Mouse (Mus musculus): ENCODE measurements around the gene Asb2.

The Asb2 gene

DNA sequence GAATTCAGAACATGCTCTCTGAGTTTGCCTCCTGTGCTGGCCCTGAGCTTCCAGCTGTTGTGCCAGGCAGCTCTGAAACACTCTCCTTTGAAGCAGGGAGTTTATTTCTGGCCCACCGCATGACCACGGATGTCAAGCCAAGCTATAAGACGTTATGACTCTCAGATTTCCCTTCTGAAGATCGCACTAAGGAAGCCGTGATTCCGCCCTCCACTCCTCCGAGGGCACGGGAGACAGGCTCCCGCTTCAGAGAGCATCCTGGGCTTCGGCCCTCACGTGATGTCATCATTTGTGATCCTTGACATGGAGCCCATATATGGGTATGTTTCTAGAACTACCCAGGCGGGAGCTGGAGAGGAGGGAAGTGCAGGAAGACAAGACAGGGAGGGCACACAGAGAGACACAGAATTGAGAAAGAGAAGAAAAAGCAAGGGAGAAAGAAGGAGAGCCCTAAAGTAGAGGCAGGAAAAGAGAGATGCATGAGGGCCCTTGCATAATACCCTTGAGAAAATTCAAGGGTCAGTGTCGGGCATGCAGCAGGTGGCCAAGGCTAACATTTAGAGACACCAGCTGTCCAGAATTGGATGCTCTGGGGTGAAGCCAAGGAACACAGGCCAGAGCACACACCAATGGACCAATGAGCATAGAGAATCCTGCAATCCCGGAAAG, at the start of gene Asb2:
Gene Asb2 (minus strand): TSS at position 256 of the 669 bp plus-strand sequence.
- no peak for DNase-seq (ENCODE audit: low spot score)

GRCm38 (mm10) chr12:103404131-103404530, 48.3 kb upstream of the Asb2 start:
- DNase-seq (ENCODE audit: low spot score) = no peak

DNA sequence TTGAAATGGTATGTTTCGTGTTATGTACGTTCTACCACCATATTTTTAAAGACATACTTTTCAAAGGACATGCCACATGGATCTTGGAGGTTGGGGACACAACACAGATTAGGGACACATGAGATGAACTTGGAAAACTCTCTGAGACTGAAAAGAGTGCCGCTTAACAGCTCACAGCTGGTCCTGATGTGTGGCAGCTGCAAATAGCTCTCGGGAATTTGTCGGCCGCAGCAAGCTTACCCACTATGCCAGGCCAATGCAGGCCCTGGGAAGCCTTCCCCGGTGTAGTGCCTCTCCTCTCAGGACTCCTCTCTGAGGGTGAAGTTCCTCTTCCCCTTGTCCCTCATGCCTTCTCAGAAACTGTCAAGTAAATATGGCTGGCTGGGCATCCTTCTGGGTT, 41.0 kb upstream of the Asb2 start:
- DNase-seq (ENCODE audit: low spot score) = peak; percentile 47

GRCm38 (mm10) chr12:103395486-103396275, 39.9 kb upstream of the Asb2 start:
- no peak for DNase-seq (ENCODE audit: low spot score)

DNA sequence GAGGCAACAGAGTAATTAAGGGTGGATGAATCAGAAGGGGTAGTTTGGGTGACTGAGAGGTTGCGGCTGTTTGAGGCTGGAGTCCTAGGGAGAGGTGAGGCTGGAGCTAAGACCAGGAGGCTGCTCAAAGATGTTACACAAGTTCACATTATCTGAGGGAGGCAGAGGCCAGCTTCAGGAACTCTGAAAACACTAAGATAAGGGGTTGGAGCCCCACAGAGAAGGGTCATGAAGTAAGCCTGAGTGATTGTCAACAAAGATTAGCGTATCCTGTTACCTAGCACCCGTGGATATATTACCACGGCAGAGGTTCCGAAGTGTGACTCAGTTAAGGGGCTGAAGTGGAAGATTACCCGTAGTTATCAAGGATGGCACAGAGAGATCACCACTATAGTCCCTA, 37.7 kb upstream of the Asb2 start:
- no peak for DNase-seq (ENCODE audit: low spot score)

- DNase-seq (ENCODE audit: low spot score) = no peak
These were observed 35.3 kb upstream of the Asb2 start for GRCm38 (mm10) chr12:103391098-103391497.

GRCm38 (mm10) chr12:103389982-103390381, 34.2 kb upstream of the Asb2 start:
- DNase-seq (ENCODE audit: low spot score) = peak; percentile 28

DNA sequence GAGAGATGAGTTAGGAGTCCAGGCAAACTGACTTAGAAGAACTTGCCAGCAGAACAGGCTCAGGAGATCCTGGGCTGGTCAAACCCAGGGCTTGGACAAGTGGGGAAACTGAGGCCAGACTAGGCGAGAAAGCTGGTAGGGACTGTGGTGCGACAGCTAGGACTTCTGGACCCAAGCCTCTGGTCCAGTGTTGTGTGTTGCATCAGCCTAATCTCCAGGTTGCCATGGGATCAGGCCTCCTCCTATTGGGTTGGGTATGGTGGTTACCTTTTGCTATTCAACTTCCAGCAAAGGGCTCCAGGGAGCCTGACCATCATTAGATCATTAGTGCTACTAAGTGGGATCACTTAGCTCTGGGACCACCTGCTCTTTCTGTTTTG, 33.5 kb upstream of the Asb2 start:
- DNase-seq (ENCODE audit: low spot score) = no peak

DNA sequence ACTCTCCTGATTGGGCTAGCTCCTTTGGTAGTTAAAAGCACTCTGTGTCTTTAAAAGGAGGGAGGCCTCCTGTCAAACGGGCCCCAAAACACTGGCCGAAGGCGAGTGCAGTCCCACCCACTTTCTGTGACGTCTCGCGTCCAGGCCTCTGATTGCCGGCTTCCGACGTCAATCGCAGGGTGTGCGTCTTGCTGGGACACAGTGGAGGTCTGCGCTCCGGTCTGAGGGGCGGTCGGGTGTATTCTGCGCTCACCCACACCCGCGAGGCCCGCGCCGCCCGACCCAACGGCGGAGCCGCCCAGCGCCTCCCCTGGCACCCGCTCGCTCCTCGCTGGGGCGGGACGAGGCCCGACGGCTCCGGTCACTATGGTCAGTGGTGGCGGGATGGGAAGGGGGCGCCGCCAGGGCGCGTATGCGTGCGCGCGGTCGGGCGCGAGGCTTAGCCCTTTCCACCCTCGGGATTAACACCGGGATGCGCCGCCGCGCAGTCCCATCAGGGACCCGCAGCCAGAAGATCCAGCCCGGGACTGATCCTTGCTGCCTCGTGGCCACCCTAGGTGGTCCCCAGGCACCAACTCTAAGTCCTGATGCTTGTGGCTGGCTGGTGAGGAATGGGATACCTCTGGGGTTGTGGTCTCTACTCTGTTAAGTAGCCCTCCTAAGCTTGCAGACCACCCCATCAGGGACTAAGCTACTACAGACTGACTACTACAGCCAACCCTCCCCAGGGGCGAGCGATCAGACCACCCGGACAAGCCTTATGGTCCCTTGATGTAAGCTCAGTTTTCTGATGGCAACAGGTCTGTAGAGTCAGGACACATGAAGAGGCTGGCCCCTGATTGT, 32.9 kb upstream of the Asb2 start, which contains the start of gene Otub2:
Gene Otub2 (plus strand): TSS at position 178 of the 843 bp plus-strand sequence.
- DNase-seq (ENCODE audit: low spot score) = peak; percentile 99

GRCm38 (mm10) chr12:103380226-103380625, 24.4 kb upstream of the Asb2 start:
- DNase-seq (ENCODE audit: low spot score) = no peak

DNA sequence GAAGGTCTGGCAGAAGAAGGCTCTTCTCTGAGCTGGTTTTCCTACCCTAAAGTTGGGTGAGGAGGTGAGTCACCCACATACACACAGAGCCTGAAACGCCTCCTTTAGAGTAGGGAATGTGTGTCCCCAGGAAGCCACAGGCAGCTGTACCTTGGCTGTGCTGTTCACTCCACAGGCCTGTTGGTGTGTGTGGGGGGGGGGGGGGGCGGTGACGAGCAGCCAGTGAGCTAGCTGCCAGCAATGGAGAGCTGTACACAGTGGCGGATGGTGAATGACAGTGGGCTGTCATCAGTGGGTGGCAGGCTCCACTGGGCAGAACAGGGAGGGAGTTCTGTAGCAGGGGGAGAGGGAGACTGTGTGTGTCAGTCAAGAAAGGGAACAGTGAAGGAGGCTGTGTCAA, 21.0 kb upstream of the Asb2 start:
- DNase-seq (ENCODE audit: low spot score) = no peak

GRCm38 (mm10) chr12:103376124-103376523, 20.3 kb upstream of the Asb2 start:
- DNase-seq (ENCODE audit: low spot score) = no peak

DNA sequence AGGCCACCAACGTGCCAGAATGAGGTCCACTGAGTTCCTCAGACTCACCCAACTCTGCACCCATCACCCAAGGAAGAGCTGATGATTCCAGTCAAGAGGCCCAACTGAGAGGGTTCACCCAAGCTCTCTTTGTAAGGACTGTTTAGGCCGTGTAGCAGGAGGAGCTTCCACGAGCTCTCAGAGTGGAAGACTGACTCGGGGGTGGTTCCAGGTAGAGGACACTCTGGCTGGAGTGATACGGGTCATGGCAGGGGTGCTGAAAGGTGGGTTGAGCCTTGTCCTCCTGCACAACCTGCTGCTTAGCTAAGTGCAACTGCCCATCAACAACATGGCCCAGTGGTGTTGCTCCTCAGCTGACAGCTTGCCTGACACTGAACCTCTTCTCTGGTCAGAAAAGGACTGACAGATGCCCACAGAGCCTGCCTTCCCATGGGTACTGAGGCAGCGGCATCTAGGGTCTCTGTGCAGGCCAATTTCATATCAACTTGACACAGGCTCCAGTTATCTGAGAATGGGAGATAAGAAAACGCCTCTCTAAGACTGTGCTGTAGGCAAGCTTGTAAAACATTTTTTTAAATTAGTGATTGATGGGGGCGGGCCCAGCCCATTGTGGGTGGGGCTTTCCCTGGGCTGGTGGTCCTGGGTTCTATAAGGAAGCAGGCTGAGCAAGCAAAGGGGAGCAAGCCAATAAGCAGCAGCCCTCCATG, 17.9 kb upstream of the Asb2 start:
- no peak for DNase-seq (ENCODE audit: low spot score)

GRCm38 (mm10) chr12:103371711-103372110, 15.9 kb upstream of the Asb2 start:
- peak; percentile 57 for DNase-seq (ENCODE audit: low spot score)

- no peak for DNase-seq (ENCODE audit: low spot score)
These were observed 15.1 kb upstream of the Asb2 start for GRCm38 (mm10) chr12:103370861-103371260.

GRCm38 (mm10) chr12:103368777-103369176, 13.0 kb upstream of the Asb2 start:
- DNase-seq (ENCODE audit: low spot score) = no peak

DNA sequence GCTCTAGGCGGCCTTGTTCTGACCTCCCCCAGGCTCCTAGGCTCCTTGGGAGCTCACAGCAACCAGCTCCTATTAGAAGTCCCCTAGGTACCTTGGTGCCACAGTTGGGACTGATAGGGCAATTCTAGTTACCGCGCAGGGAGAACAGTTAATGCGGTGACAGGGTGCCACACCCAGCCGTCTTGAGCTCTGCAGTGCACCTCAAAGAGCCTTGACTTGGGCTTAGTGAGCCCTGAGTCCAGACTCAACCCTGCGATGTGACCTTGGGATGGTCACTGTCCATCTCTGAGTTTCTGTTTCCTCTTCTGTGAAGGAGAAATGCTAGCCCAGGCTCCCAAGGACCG, 12.5 kb upstream of the Asb2 start:
- DNase-seq (ENCODE audit: low spot score) = no peak

DNA sequence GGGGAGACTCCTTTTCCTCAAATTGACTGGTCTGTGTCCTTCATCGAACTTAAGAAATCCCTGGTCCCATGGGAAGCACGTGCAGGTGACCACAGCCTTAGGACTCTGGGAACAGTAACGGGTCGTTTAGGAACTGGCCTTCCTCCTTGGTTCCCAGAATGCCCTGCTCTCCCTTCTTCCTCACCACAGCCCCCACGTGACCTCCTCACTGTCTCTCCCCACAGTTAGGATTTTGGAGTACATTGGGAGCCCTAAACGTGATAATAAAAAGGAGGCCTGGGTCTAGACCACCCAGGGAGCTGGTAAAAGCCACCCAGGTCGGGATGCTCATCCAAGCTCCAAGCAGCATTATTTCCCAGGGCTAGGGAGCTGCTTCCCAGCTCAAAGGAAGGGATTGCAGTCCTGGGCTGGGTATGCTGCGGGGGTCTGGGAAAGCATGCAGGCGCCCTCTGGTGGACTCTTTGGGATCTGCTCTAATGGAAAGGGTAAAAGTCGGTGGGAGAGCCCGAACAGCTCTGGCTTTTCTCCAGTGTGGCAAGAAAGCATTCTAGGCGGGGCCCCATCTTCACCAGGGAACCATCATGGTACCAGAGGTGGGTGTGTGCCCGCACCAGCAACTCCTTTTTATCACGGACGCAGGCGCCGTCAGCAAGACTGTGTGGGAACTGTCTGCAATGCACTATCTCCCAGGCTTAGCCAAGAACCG, 12.0 kb upstream of the Asb2 start:
- DNase-seq (ENCODE audit: low spot score) = peak; percentile 53

DNA sequence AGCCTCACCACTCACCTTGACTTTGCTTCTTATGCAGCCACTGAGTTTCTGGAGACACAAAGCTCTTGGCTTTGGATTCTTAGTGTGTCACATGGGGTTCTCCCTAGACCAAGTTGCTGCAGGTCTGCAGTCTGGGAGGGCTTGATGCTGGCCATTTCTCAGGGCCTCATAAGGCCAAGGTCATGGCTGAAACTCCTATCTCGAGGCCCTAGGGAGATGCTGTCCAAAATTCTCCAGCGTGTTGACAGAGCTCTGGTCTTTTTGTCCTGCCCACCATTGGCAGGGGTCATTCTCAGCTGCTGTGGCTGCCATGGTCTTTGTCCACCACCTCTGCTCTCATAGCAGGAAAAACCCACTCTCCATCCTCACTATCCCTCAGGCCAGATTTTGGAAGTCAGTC, 11.4 kb upstream of the Asb2 start:
- DNase-seq (ENCODE audit: low spot score) = no peak

DNA sequence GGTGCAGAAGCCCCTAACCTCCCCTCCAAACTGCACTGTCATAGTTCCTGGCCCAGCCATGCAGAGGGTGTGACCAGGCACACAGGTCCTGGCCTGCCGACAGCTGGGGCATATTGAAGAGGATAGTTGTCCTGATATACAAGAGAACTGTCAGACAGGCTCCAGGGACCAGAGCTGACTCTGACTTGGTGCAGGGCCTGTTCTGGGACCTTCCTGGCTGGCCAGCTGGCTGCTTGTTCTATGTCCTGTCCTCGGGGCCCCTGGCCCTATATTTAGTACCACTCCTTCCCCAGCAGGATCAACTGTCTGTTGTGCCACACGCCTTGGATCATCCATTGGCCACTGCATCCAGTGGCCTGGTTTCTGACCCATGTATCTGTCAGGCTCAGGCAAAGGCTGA, 6.5 kb upstream of the Asb2 start:
- no peak for DNase-seq (ENCODE audit: low spot score)

- DNase-seq (ENCODE audit: low spot score) = no peak
These were observed 5.9 kb upstream of the Asb2 start for GRCm38 (mm10) chr12:103361539-103362307.

Data from lung, postnatal 25 days (tissue).